Mouse (Mus musculus): ENCODE measurements around the gene Tmeff2. TPM values are rescaled to one million over a fixed set of nuclear protein-coding genes. Genes with fewer than 3 reads are reported as not detected.

Gene Tmeff2
- total RNA-seq, 2 experiments from 2014 or later: 60.2 to 64.4 TPM

- no peak for DNase-seq (ENCODE audit: extremely low spot score in 1 of 2, low spot score in 1 of 2)
Measured at GRCm38 (mm10) chr1:51191872-51192613, 291.6 kb downstream of the Tmeff2 start.

- DNase-seq (ENCODE audit: extremely low spot score in 1 of 2, low spot score in 1 of 2): peak; percentile 36 to 52
Measured at GRCm38 (mm10) chr1:51199088-51199830, 298.8 kb downstream of the Tmeff2 start.

GRCm38 (mm10) chr1:51199954-51200353, 299.5 kb downstream of the Tmeff2 start:
- DNase-seq (ENCODE audit: extremely low spot score in 1 of 2, low spot score in 1 of 2): no peak

- no peak for DNase-seq (ENCODE audit: extremely low spot score in 1 of 2, low spot score in 1 of 2)
Measured at GRCm38 (mm10) chr1:51215631-51216030, 315.2 kb downstream of the Tmeff2 start.

GRCm38 (mm10) chr1:51216292-51217050, 316.0 kb downstream of the Tmeff2 start:
- no peak for DNase-seq (ENCODE audit: extremely low spot score in 1 of 2, low spot score in 1 of 2)

GRCm38 (mm10) chr1:51217227-51217626, 316.8 kb downstream of the Tmeff2 start:
- DNase-seq (ENCODE audit: extremely low spot score in 1 of 2, low spot score in 1 of 2): no peak

- no peak for DNase-seq (ENCODE audit: extremely low spot score in 1 of 2, low spot score in 1 of 2)
Measured at GRCm38 (mm10) chr1:51225156-51225555, 324.7 kb downstream of the Tmeff2 start.

Small RNAs within 50 kb of the gene (microRNA-seq; reads per million reads assigned to microRNA genes)
- gene Gm25736: 0 reads per million in 2 experiments
